Mouse (Mus musculus) heart, embryonic 13.5 days (tissue): ENCODE measurements at regions not wholly inside any gene's neighbourhood (a gene's known extent, or its start where the extent isn't known, plus 50 kb on each side); places are given as distances from the start of the nearest gene placed in this dataset.
A peak's percentile ranks its signal among the peaks of the same experiment; 100 is the strongest.

ENCODE experiments used
- ATAC-seq: fragments of 200-750 bp; cut with Nextera tagmentation; 2 replicates; pipeline ENCODE4 v1.8.0; 2017; ENCODE audit warnings: moderate TSS enrichment; ENCODE audit not compliant: insufficient number of reproducible peaks, low FRiP score, low TSS enrichment; ENCODE audit errors: extremely low read depth
- H3K27ac ChIP-seq: fragments of 300-500 bp; sonication (generic); replicated peaks from 2 replicates; pipeline ENCODE4 v1.5.1; 2015; ENCODE audit warnings: moderate library complexity, mild to moderate bottlenecking, inconsistent platforms
- H3K27me3 ChIP-seq: fragments of 300-500 bp; sonication (generic); replicated peaks from 2 replicates; pipeline ENCODE4 v1.6.1; 2015; ENCODE audit warnings: mild to moderate bottlenecking, inconsistent platforms
- H3K36me3 ChIP-seq: fragments of 300-500 bp; sonication (generic); 2 replicates; pipeline ENCODE4 v1.6.1; 2015; ENCODE audit warnings: mild to moderate bottlenecking, inconsistent platforms
- H3K4me1 ChIP-seq: fragments of 300-500 bp; sonication (generic); 2 replicates; pipeline ENCODE4 v1.6.1; 2015; ENCODE audit warnings: inconsistent platforms
- H3K4me2 ChIP-seq: fragments of 300-500 bp; sonication (generic); 2 replicates; pipeline ENCODE4 v1.6.1; 2015; ENCODE audit warnings: inconsistent platforms, mild to moderate bottlenecking, moderate library complexity
- H3K4me3 ChIP-seq: fragments of 300-500 bp; sonication (generic); 2 replicates; pipeline ENCODE4 v1.5.1; 2015; ENCODE audit warnings: moderate library complexity, mild to moderate bottlenecking, inconsistent platforms
- H3K9ac ChIP-seq: fragments of 300-500 bp; sonication (generic); 2 replicates; pipeline ENCODE4 v1.6.1; 2015; ENCODE audit warnings: inconsistent platforms, mild to moderate bottlenecking, moderate library complexity
- H3K9me3 ChIP-seq: fragments of 300-500 bp; sonication (generic); 2 replicates; pipeline ENCODE4 v1.6.1; 2016; ENCODE audit warnings: inconsistent platforms
- WGBS: fragments of 180-500 bp; shearing (Covaris S2); methylation state at CpG from one replicate; pipeline ENCODE4 v1.1.7; 2015; ENCODE audit warnings: mixed read lengths; 5-methylcytosine and 5-hydroxymethylcytosine counted together

DNA sequence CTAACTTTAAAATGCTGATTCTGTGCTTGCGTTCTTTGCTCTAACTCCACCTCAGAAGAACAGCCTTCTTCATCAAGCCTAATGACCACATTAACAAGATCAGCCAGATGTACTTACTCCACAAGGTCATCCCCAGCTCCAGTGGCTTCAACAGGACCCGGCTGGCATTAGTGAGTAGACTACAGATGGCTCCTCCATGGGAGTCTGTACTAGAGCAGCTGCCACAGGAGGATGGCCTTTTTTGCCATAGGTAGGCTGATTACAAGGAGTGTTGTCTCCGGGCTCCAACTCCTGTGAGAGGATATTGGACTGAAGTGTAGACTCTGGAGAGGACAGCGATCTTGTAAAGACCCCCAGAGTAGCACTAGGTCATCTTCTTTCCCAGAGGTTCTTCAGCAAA, 729.7 kb downstream of the Galc start:
- H3K9ac ChIP-seq = no peak overlapping the region
- 78% methylated on average over 4 of the region's 4 CpGs for WGBS
- H3K27ac ChIP-seq = no peak overlapping the region
- no peak overlapping the region for H3K4me3 ChIP-seq
- peaks cover 3% of the 10 kb centered on the region; the same call in 1 of the 2 replicates for H3K4me1 ChIP-seq
- no peaks in the 10 kb centered on the region for H3K36me3 ChIP-seq
- H3K4me2 ChIP-seq = no peak overlapping the region
- H3K27me3 ChIP-seq = no peaks in the 10 kb centered on the region
- ATAC-seq = no peak
- H3K9me3 ChIP-seq = no peaks in the 10 kb centered on the region

GRCm38 (mm10) chr12:97525931-97526330, 733.3 kb downstream of the Galc start:
- no peaks in the 10 kb centered on the region for H3K27me3 ChIP-seq
- H3K36me3 ChIP-seq = no peaks in the 10 kb centered on the region
- peaks cover 3% of the 10 kb centered on the region; the same call in 1 of the 2 replicates for H3K4me1 ChIP-seq
- H3K9me3 ChIP-seq = no peaks in the 10 kb centered on the region
- no peak for ATAC-seq
- 3% methylated on average over 1 of the region's 1 CpGs for WGBS
- no peak overlapping the region for H3K4me2 ChIP-seq
- no peak overlapping the region for H3K4me3 ChIP-seq
- no peak overlapping the region for H3K27ac ChIP-seq
- no peak overlapping the region for H3K9ac ChIP-seq

- Histone ChIP-seq H3K4me1 (peaks cover 12% of the 10 kb centered on the region), H3K36me3 (no peaks in the 10 kb centered on the region), H3K27ac (no peak overlapping the region), H3K9me3 (no peaks in the 10 kb centered on the region), H3K27me3 (no peaks in the 10 kb centered on the region), H3K4me3 (no peak overlapping the region), H3K9ac (no peak overlapping the region), H3K4me2 (no peak overlapping the region)
- no peak for ATAC-seq
- 84% methylated on average over 4 of the region's 4 CpGs for WGBS
Observed at GRCm38 (mm10) chr12:97519834-97520489, 739.3 kb downstream of the Galc start.

GRCm38 (mm10) chr12:97517534-97517933, 741.7 kb downstream of the Galc start:
- Histone ChIP-seq H3K36me3 (no peaks in the 10 kb centered on the region), H3K9me3 (no peaks in the 10 kb centered on the region), H3K27me3 (no peaks in the 10 kb centered on the region), H3K4me1 (peaks cover 12% of the 10 kb centered on the region), H3K27ac (peak overlapping the region; percentile 81), H3K9ac (no peak overlapping the region), H3K4me3 (no peak overlapping the region), H3K4me2 (no peak overlapping the region)
- 38% methylated on average over 2 of the region's 2 CpGs for WGBS
- no peak for ATAC-seq

- WGBS = 85% methylated on average over 5 of the region's 5 CpGs
- Histone ChIP-seq H3K4me2 (no peak overlapping the region), H3K9ac (no peak overlapping the region), H3K9me3 (no peaks in the 10 kb centered on the region), H3K36me3 (no peaks in the 10 kb centered on the region), H3K27me3 (no peaks in the 10 kb centered on the region), H3K4me3 (no peak overlapping the region), H3K27ac (no peak overlapping the region), H3K4me1 (peaks cover 12% of the 10 kb centered on the region)
- ATAC-seq = no peak
Observed at GRCm38 (mm10) chr12:97515805-97516204, 743.5 kb downstream of the Galc start.

DNA sequence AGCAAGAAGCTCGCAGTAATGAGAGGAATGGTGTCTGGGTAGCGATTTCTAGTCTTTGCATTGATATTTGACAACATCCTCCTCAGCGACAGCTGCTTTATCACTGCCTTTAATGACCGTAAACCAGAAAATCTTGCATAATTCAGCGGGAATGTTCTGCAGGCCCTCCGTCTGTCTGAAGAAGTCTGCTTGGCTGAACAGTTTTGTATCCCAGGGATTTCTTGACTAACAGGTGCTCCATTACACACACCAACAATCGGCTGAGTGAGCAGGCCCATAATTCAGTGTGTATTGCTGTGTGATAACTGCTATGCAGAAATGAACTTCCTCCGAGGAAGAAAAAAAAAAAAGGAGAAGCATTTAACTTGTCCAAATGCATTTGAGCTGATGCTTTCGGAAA, 747.4 kb downstream of the Galc start:
- Histone ChIP-seq H3K9me3 (no peaks in the 10 kb centered on the region), H3K4me1 (no peaks in the 10 kb centered on the region; the same call in 1 of the 2 replicates), H3K27me3 (no peaks in the 10 kb centered on the region), H3K4me3 (no peak overlapping the region), H3K4me2 (no peak overlapping the region), H3K36me3 (no peaks in the 10 kb centered on the region), H3K9ac (no peak overlapping the region), H3K27ac (no peak overlapping the region)
- ATAC-seq = no peak
- 65% methylated on average over 9 of the region's 9 CpGs for WGBS

- Histone ChIP-seq H3K36me3 (no peaks in the 10 kb centered on the region), H3K9ac (no peak overlapping the region), H3K4me1 (no peaks in the 10 kb centered on the region), H3K9me3 (no peaks in the 10 kb centered on the region), H3K27ac (no peak overlapping the region), H3K4me2 (no peak overlapping the region), H3K4me3 (no peak overlapping the region), H3K27me3 (no peaks in the 10 kb centered on the region)
- WGBS = 52% methylated on average over 2 of the region's 2 CpGs
- ATAC-seq = no peak
Observed at GRCm38 (mm10) chr12:97501441-97501840, 757.8 kb downstream of the Galc start.

GRCm38 (mm10) chr12:97483559-97483958, 775.7 kb downstream of the Galc start:
- no peak overlapping the region for H3K9ac ChIP-seq
- WGBS = 48% methylated on average over 2 of the region's 2 CpGs
- ATAC-seq = no peak
- H3K36me3 ChIP-seq = no peaks in the 10 kb centered on the region
- H3K27me3 ChIP-seq = no peaks in the 10 kb centered on the region
- H3K4me3 ChIP-seq = no peak overlapping the region
- no peak overlapping the region for H3K4me2 ChIP-seq
- no peak overlapping the region for H3K27ac ChIP-seq
- peaks cover 4% of the 10 kb centered on the region; the same call in 1 of the 2 replicates for H3K4me1 ChIP-seq
- no peaks in the 10 kb centered on the region for H3K9me3 ChIP-seq

GRCm38 (mm10) chr12:97476466-97477250, 782.6 kb downstream of the Galc start:
- no peaks in the 10 kb centered on the region for H3K9me3 ChIP-seq
- no peaks in the 10 kb centered on the region for H3K36me3 ChIP-seq
- no peak overlapping the region for H3K9ac ChIP-seq
- no peak overlapping the region for H3K4me3 ChIP-seq
- no peak overlapping the region for H3K27ac ChIP-seq
- H3K4me2 ChIP-seq = no peak overlapping the region
- WGBS = 60% methylated on average over 11 of the region's 11 CpGs
- no peak for ATAC-seq
- H3K4me1 ChIP-seq = no peaks in the 10 kb centered on the region
- no peaks in the 10 kb centered on the region for H3K27me3 ChIP-seq

DNA sequence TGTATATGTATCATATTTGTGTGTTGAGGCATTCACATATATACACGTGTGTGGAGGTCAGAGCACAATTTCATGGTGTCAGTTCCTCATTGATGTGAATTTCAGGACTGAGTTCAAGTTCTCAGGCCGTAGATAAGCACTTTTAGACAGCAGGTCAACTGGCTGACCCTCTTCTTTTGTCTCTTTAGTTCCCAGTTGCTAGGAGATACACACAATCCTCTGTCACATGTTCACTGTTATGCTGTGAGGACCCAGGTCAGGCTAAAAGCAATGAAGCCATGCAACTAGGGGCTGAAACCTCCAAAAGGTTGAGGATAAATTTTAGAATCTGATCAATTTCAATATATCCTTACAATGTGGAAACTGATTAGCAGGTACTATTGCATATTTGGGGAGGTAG, 783.5 kb downstream of the Galc start:
- Histone ChIP-seq H3K9me3 (no peaks in the 10 kb centered on the region), H3K36me3 (no peaks in the 10 kb centered on the region), H3K4me1 (no peaks in the 10 kb centered on the region), H3K9ac (no peak overlapping the region), H3K4me3 (no peak overlapping the region), H3K27me3 (no peaks in the 10 kb centered on the region), H3K27ac (no peak overlapping the region), H3K4me2 (no peak overlapping the region)
- WGBS = 68% methylated on average over 2 of the region's 2 CpGs
- ATAC-seq = no peak

DNA sequence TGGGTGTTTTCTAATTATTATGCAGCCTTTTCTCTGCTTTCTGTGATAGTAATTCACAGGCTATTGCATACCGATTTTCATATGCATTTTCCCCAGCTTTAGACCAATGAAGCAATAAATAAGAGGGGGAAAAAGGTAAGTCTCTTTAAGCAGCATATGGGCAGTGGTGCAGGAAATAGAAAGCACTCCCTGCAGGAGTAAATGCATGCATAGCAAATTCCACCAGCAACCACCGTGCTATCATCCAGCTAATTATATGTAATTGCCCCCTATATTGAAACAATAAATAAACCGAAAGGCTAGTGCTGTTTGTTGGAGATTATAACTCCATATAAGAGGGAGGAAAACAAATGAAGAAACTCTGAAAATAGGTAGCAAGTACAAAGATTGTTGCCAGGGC, 790.1 kb downstream of the Galc start:
- no peak for ATAC-seq
- Histone ChIP-seq H3K27me3 (no peaks in the 10 kb centered on the region), H3K27ac (no peak overlapping the region), H3K9me3 (no peaks in the 10 kb centered on the region), H3K9ac (no peak overlapping the region), H3K4me2 (no peak overlapping the region), H3K36me3 (no peaks in the 10 kb centered on the region), H3K4me1 (peaks cover 7% of the 10 kb centered on the region; the same call in 1 of the 2 replicates), H3K4me3 (no peak overlapping the region)
- 60% methylated on average over 3 of the region's 3 CpGs for WGBS

GRCm38 (mm10) chr12:97436141-97436540, 823.1 kb downstream of the Galc start:
- 78% methylated on average over 3 of the region's 3 CpGs for WGBS
- Histone ChIP-seq H3K4me2 (no peak overlapping the region), H3K9ac (no peak overlapping the region), H3K36me3 (no peaks in the 10 kb centered on the region), H3K27ac (no peak overlapping the region), H3K9me3 (no peaks in the 10 kb centered on the region), H3K4me1 (no peaks in the 10 kb centered on the region), H3K4me3 (no peak overlapping the region), H3K27me3 (no peaks in the 10 kb centered on the region)
- ATAC-seq = no peak
